Mouse (Mus musculus) frontal cortex, postnatal 14 days (tissue): Measurements from ENCODE around the gene Myl7.
A peak's percentile ranks its signal among the peaks of the same experiment; 100 is the strongest.
"Not testable (repeated sequence)": the region's sequence is repeated elsewhere in the genome, so short reads cannot be mapped to it uniquely, and the experiment has no call there.

Experiments used
- DNase-seq, 2 experiments: peaks; one replicate each; pipeline ENCODE4 v3.0.0; 2022; ENCODE audit warnings: low spot score in 2 of 2

Myl7 gene

GRCm38 (mm10) chr11:5898531-5898930, at the start of gene Myl7:
Gene Myl7 (minus strand): TSS chr11:5898782.
- DNase-seq, result no peak

DNA sequence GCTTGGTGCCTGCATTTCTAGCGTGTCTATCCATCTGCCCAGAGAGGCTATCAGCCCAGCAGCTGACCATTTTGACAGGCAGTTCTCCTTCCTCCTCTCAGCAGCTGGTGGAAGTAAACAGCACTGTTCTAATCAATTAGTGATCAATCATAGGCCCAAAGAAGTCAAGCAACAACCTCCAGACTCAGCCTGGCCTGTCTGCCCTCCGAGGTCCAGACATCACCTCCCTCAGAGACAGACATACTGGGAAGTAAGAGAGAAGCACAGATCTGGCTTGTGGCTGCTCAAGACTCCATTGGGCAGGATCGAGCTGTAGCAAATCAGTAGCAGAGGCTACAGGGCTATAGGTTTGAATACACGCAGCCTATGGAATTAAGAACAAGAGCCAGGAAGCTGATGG, 49.2 kb upstream of the Myl7 start:
- DNase-seq, result no peak

- DNase-seq, result no peak
Observed at GRCm38 (mm10) chr11:5945096-5945495, 46.5 kb upstream of the Myl7 start.

DNA sequence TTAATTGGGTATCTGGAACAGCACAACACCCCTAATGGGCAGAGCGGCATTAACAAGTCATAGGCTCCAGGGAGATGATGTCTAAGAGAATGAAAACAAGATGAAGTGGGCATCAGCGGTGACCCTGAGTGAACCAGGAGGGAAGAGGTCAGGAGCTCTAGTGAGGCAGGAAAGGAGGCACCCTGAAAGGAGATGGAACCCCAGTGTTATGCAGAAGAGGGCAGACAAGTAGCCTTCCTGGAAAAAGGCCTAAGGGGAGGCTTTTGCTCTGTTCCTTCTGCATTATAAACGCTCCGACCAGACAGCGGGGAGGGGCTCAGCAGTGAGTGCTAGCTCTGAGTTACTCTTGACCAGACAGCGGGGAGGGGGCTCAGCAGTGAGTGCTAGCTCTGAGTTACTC, 44.4 kb upstream of the Myl7 start:
- DNase-seq, result no peak

DNA sequence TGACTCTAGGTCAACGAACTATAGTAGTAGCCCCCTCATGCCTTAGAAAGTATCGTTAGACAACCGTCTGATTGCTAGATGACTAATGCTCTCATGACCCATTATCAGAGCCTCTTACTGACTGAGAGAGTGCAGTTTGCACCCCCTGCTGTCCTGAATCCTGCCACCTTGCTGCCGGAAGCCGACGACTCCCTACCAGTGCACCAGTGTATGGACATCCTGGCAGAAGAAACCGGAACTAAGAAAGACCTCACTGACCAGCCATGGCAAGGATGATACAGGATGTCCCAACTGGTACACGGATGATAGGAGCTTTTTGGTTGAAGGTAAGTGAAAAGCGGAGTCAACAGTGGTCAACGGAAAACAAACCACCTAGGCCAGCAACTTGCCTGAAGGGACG, 35.9 kb upstream of the Myl7 start:
- not testable (repeated sequence) for DNase-seq

GRCm38 (mm10) chr11:5931947-5932346, 33.4 kb upstream of the Myl7 start:
- not testable (repeated sequence) for DNase-seq

GRCm38 (mm10) chr11:5930578-5930977, 32.0 kb upstream of the Myl7 start:
- DNase-seq, result no peak

GRCm38 (mm10) chr11:5926696-5927220, 28.2 kb upstream of the Myl7 start:
- DNase-seq, result no peak

DNA sequence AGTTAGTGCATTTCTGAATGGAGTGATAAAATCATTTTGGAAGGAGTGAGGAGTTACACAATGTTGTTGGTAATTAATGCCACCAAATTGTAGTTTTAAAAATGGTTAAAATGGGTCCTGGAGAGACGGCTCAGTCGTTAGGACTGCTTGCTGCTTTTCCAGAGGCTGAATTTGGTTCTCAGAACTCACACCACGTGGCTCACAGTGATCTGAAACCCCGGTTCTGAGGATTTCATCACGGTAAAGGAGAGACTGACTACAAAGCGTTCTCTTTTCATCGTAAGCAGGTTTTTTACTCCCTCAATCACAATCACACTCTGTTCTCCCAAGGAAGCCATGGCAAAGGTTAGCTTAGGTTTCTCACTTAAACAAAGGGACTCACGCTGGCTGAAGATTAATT, 26.1 kb upstream of the Myl7 start:
- no peak for DNase-seq

- DNase-seq, result no peak
Observed at GRCm38 (mm10) chr11:5920323-5920960, 21.9 kb upstream of the Myl7 start.

- DNase-seq, result no peak
Observed at GRCm38 (mm10) chr11:5919606-5920005, 21.0 kb upstream of the Myl7 start.

GRCm38 (mm10) chr11:5918111-5918510, 19.5 kb upstream of the Myl7 start:
- DNase-seq, result no peak

DNA sequence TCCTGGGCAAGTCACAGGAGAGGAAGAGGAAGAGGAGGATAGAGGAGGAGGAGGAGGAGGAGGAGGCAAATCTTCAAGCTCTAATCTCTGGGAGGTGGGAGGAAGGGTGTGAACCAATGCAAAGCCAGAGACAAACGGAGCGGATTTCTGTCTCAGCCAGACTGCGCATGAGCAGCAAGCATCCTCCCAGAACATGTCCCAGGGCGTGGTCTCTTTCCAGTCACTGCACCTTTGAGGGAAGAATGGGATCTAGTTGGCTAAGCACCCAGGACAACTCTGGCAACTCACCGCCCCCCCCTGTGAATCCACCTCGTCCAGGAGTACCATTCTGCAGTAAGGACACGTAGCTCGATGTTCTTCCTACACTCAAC, 17.6 kb upstream of the Myl7 start:
- no peak for DNase-seq

DNA sequence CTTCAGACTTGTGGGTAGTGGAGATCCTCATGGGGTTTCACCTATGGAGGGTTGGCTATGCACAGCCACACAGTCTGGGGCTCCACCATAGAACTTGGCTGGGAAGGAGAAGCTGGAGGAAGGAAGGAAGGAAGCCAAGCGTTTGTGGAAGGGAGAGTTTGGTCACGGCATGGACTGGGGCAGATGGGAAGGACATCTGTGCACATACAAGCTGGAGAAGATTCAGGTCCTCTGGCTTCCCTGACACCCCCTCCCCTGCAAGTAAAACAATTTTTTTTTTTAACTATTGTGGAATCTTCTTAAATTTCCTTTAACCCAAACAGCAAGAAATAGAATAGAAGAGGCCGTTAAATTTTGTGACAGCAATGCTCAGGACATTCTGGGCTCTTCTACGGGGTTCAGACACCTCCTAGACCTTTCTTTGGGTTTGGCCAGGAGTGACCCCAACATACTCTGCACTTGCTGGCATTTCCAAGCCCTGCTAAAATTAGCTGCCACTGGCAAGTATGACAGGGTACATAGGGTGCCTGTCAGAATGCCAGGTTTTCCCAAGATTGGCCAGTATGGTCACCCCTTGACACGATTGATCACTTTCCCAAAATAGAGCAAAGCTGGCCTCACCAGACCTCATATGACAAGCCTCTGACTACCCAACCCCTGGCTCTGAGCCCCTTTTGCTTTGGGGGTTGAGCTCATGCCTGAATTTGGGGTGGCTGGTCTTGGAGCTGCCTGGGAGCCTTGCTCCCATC, 17.0 kb upstream of the Myl7 start:
- DNase-seq, result no peak

GRCm38 (mm10) chr11:5914940-5915339, 16.4 kb upstream of the Myl7 start:
- no peak for DNase-seq

GRCm38 (mm10) chr11:5913936-5914335, 15.4 kb upstream of the Myl7 start:
- DNase-seq, result no peak

DNA sequence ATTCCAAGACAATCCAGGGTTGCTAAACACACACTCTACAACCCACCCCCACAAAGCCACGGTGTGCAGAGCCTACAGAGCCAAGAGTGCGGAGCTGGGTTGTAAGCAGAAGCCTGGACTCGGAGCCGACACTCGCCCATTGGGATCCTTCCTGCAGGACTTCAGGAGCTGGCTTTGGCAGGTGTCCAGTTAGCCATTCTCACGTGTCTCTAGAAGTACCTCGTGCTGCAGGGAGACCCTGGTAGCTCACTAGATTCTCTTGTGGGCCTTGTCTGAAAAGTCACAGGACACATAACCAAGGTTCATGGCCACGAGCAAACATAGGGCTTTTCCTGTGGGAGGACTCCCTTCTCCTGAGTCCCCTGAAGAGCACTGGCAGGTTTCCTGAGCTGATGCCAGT, 14.7 kb upstream of the Myl7 start:
- DNase-seq, result no peak

DNA sequence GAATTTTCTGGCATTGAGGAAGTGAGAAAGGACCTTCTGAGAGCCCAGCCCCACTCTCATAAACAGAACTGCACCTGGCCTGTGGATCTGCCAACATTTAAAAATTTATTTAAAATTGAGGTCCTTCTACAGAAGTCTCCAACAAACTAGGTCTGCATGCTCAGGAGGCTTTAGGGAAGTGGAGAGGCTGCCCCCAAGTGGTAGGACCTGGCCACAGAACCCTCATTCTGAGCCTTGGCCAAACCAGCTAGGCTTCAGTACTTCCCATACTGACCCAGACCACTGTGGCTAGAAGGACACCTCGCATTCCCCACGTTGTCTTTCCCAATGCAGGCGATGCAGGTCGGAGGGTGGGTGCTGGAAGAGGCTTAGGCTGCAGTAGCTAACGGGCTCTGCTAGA, 14.1 kb upstream of the Myl7 start:
- peak in 1 of 2 experiments; percentile 57 for DNase-seq

- DNase-seq, result no peak
Observed at GRCm38 (mm10) chr11:5908642-5909041, 10.1 kb upstream of the Myl7 start.

GRCm38 (mm10) chr11:5907096-5907495, 8.5 kb upstream of the Myl7 start:
- DNase-seq, result no peak

DNA sequence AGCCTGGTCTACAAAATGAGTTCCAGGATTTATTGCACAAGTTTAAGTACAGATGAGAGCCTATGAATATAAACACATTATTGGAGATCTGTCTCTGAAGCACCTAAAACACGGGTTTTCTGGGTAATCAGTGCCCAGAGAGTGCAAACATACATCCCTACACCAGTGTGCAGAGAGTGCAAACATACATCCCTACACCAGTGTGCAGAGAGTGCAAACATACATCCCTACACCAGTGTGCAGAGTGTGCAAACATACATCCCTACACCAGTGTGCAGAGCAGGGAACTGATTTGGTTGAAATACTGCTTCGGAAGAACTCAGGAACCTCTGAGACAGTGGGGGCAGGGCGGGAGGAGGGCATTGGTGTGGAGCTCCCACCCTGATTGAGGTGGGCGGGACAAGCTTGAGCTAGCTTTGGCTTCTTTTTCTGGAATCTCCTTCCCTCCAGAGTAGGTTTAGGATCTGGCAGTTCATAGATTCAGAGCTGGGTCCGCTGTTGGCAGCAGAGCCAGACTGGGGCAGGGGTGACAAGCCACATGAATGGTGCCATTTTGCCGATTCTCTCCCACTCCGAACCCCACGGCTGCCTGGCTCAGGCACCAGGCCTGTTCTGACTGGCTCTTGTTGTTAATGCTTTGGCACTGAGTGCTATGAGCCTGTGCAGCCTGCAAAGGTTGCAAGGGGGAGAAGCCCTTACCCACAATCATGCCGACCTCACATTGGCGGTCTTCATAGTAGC, 7.4 kb upstream of the Myl7 start:
- no peak for DNase-seq

- DNase-seq, result no peak
Observed at GRCm38 (mm10) chr11:5904871-5905270, 6.3 kb upstream of the Myl7 start.

DNA sequence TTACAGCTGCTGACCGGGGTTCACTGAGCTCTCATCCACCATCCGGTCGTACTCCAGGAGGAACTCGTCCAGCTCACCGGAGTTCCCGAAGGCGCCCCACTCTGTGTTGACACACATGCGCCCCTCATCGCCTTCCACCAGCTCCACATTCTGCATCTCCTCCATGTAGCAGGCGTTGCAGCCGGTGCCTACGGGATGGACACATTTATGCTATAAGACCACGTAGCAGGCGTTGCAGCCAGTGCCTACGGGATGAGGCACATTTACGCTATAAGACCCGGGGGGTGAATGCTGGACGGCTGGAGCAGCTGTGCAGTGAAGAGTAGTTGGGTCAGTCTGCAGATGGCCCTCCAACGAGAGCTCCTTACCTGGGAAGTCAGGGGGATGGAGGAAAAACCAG, 5.8 kb upstream of the Myl7 start:
- no peak for DNase-seq
